Mouse (Mus musculus): Measurements from ENCODE around the gene Gde1. TPM values are rescaled to one million over a fixed set of nuclear protein-coding genes. Genes with fewer than 3 reads are reported as not detected.

Gde1 gene
- total RNA-seq, 2 experiments from 2014 or later = 17.1 to 19.3 TPM

DNA sequence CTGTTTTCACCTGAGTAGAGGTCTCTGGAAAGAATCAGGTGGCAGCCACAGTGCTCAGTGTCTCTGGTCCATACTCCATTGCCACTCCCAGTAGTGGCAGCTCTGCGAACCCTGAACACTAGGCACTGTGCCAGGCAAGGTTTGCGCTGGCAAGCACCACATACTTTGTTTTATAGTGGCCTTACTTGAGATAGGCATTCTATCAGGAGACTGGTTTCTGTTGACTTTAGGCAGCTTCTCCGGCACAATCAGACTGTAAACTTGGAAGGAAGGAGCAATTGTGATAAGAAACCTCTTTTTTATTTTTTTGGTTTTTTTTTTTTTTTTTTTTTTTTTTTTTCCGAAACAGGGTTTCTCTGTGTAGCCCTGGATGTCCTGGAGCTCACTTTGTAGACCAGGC is 2.4 kb upstream of the Gde1 start:
- no peak for ATAC-seq (replicated peaks; ENCODE audit: low FRiP score, poor library complexity, severe bottlenecking)

GRCm38 (mm10) chr7:118707216-118707615 is 1.6 kb upstream of the Gde1 start:
- no peak for ATAC-seq (replicated peaks; ENCODE audit: low FRiP score, poor library complexity, severe bottlenecking)

GRCm38 (mm10) chr7:118706488-118706887 is 910 bp upstream of the Gde1 start:
- ATAC-seq (replicated peaks; ENCODE audit: low FRiP score, poor library complexity, severe bottlenecking) = no peak

DNA sequence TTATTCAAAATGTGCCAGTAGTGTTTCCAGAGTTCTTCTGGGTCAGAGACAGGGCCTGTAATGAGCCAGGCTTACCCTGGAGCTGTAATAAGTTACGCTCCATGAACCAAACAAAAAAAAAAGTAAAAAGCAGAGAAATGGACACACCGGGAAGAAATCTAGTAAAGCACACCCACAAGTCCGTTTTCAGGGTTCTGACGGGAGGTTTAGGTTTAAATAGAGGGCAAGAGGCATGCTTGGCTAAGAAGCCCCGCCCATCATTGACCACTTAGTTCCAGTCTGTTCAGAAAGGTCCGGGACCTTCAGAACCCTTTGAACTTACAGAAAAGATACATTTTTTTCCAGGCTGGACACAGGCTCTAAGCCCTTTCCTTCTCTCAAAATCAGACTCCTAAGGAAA is 473 bp upstream of the Gde1 start:
- no peak for ATAC-seq (replicated peaks; ENCODE audit: low FRiP score, poor library complexity, severe bottlenecking)

DNA sequence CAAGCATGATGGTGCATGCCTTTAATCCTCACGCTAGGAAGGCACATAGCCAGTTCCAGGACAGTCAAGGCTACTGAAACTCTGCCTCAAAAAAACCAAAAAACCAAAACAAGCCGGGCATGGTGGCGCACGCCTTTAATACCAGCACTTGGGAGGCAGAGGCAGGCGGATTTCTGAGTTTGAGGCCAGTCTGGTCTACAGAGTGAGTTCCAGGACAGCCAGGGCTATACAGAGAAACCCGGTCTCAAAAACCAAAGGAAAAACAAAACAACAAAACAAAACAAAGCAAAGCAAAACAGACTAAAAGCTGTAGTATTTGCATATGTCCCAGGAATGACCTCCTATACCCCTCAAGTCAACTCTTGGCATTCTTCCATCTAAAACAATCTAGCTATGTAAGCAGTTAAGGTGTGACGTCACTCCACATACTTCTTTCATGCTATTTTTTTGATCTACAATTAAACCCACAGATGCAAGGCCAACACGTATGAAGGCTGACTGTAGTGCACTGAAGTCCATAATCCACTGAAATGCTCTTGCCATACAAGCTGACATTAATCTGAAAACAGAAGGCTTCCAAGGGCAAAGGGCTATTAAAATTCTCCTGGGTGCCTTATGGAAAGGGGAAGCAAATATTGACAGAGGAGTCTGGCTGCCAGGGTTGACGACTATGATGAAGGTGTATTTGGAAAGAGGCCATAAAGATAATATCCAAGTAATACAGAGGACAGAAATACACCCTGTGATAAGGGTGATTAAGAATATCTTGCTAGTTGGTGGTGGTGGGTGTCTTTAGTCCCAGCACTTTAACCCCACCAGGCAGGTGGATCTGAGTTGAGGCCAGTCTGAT is 1.4 kb downstream of the Gde1 start:
- ATAC-seq (replicated peaks; ENCODE audit: low FRiP score, poor library complexity, severe bottlenecking) = no peak

DNA sequence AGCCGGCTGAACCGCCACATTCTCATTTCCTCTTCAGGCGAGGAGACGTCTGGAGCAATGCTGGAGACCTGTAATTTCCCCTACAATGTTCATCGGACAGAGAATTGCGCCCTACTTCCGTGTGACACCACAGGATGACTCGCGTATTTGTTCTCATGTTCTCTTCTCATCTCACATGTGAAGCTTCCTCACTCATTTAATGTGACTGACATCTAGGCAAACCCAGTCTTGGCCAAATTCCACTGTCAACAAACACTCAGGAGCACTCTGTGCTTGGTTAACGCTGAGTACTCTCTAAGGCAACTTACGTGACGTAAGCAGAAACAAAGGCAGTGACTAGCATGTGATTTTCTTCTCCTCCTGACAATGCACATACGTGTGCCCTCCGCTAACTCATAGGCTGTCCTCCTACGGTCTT is 2.4 kb downstream of the Gde1 start:
- ATAC-seq (replicated peaks; ENCODE audit: low FRiP score, poor library complexity, severe bottlenecking) = no peak

DNA sequence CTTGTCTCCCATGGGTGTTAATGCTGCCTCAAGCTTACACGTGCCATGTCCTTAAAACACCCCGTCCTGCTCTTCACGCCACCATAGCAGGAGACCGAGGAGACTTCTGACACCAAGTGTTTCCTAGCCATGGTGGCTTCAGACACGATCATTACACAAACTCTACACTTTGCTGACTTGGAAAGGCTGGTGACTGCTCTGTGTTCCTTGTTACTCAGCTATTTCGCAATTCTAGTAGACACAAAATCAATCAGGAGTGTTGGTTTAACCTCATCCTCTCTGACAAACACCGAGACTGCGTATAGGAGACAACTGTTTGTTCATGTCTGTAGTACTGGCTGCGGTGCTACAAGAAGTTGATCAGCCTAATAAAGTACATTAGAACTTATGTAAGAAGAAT is 6.7 kb downstream of the Gde1 start:
- ATAC-seq (replicated peaks; ENCODE audit: low FRiP score, poor library complexity, severe bottlenecking) = no peak

DNA sequence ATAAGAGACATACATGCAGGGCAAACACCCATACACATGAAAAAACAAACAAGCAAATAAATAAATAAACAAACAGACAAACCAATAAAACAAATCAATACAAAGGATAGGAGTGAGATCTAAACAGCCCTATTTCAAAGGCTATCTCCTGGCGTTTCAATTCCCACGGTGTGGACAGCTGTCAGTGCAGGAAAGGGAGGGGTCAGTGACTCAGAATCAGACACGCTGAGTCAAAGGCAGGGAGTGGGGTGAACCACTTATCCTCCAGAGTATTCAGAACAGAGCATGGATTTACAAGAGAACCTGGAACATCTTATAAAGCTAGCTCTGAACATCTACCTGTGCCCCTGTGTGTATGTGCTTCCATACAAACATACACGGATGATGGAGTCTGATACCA is 8.4 kb downstream of the Gde1 start:
- no peak for ATAC-seq (replicated peaks; ENCODE audit: low FRiP score, poor library complexity, severe bottlenecking)

- ATAC-seq (replicated peaks; ENCODE audit: low FRiP score, poor library complexity, severe bottlenecking) = no peak
Measured at GRCm38 (mm10) chr7:118696146-118696545, 9.4 kb downstream of the Gde1 start.

DNA sequence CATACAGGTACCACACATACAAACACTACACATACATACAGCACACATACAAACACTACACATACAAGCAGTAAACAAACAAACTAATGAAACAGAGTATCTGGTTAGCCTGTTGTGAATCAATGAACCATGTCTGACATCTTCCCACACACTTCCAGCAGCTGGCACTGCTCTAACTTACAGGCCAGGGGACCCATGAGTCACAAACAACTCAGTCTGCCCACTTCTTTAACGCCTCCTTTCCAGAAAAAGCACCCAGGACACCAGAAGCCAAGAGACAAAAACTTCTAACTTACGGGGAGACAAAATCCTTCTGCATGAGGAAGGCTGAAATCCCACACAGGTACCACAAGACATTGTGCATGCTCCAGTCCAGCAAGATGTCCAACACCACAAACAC is 14.3 kb downstream of the Gde1 start:
- no peak for ATAC-seq (replicated peaks; ENCODE audit: low FRiP score, poor library complexity, severe bottlenecking)

DNA sequence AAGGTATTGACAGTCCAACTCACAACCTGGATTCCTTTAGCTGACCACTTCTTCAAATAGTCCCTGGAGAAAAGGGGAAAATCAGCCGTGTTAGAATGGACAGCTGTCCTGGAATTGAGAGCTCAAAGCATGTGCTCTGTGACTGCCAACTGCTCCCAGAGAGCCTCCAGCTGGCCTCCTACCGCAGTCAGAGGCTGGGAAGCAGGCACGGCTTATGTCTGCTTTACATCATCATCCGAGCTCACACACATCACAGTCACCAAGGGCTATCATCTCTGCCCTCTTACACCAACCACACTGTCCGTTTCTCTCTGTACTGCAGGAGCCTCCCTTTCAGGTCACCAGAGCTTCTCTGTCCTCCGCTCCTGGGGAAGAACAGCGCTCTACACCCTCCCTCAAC is 16.5 kb downstream of the Gde1 start:
- no peak for ATAC-seq (replicated peaks; ENCODE audit: low FRiP score, poor library complexity, severe bottlenecking)

DNA sequence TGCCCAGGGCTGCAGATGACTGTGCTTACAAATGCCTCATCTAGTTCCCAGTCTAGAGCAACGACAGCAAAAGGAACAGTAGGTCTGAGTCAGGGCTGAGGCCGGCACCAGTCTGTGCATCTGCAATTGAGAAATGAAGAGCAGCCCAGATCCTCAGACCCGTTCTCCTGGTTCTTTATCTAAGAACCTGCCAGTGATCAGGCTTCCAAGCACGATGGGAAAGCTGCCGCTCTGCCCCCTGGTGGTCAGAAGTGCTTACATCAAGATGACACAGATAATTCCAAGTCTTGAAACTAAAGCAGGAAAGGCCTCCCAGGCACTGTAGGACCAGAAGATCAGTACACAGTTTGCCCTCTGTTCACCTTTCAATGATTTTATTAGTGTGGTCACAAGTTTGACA is 17.4 kb downstream of the Gde1 start:
- ATAC-seq (replicated peaks; ENCODE audit: low FRiP score, poor library complexity, severe bottlenecking) = peak; percentile 75

DNA sequence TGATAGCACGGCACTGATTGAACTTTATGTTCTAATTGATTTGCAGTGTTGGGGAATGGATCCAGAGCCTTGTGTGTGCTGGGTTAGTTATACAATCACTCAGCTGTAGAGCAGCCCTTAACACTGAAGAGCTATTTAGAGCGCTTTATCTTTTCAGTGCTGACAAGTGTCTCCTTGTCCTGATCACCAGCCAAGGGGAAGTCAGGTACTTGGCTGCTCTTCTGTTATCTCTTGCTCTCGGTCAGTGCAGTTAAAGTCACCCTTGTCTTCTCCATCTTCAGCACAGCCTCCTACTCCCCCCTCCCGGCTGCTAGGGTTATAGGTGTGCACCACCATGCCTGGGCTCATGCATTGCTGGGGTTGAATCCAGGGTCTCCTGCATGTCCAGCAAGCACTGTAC is 28.8 kb downstream of the Gde1 start:
- ATAC-seq (replicated peaks; ENCODE audit: low FRiP score, poor library complexity, severe bottlenecking) = no peak

DNA sequence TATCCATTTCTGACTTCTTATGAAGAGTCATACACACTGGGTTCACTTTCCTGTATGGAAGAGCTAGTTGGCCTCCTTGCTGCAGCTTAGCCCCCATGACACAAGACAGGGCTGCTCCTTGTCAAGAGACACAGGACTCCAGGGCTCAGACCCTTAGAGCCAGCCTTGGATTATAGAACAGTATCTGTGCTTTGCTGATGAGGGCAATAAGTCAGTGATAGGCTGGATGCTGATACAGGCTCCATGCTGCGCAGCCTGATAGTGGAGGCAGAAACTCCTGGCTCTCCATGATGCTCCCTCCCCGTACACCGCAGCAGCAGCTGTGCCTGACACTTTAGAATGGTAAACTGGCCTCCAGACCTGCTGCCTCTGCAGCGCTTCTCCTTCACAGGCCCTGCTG is 35.4 kb downstream of the Gde1 start:
- ATAC-seq (replicated peaks; ENCODE audit: low FRiP score, poor library complexity, severe bottlenecking) = no peak

DNA sequence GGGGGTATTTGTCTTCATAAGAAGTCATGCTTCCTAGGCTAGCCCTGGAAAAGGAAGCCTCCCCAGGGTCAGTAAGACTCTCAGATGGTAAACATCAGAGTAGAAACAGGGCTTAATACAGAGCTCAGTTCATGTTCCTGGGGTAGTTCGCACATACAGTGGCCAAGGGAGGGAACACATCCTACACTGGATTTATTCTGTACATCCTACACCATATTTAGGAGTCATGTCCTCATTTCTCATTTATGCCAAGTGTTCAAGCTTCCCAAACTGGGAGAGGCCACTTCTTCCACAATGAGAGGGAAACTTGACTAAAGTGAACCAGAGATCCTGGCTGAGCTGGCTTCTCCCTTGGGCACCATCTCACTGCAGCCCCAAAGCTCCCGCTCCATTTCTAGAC is 37.8 kb downstream of the Gde1 start:
- no peak for ATAC-seq (replicated peaks; ENCODE audit: low FRiP score, poor library complexity, severe bottlenecking)

DNA sequence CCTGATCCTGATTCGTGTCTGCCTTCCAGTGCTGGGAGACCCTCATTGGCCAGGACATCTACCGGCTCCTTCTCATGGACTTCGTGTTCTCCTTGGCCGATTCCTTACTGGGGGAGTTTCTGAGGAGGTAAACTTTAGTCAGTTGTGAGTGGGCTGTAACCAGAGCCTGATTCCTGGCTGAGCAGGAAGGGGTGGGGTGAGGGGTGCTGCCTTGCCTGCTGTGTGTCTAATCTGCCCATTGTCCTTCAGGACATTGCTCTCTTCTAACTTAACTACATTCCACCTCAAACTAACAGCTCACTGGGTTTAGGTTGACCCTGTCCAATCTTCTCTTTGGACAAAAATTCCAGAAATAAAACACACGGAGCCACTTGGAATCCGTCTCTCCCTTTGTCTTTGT is 48.8 kb downstream of the Gde1 start:
- no peak for ATAC-seq (replicated peaks; ENCODE audit: low FRiP score, poor library complexity, severe bottlenecking)

DNA sequence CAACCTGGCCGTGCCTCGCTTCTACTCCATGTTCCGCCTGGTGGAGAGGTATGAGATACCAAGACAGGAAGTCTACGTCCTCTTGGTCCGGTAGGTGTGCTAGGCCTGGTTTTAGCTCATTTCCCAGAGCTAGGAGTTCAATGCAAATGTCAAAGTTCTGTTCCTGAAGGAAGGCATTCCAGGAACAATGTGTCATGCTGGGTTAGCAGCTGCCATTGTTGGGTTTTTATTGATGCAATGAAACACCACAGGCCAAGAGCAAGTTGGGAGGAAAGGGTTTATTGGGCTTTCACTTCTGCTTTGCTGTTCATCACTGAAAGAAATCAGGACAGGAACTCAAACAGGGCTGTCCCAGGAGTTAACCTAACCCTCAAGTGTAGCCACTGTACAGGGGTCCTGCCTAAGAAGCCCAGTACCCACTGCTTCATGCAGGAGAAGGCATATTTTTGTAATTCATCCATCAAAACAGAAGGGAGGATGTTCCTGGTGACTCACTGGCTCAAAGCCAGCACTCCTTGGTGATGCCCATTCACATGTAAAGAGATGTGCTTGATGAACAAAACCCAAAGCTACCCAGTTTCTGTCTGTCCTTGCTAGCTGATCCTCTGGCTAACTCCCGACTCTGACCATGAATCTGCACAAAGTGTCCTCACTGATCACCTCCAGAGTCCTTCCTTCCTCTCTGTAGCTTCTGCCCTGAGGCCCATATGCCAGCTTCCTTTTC is 52.8 kb downstream of the Gde1 start:
- ATAC-seq (replicated peaks; ENCODE audit: low FRiP score, poor library complexity, severe bottlenecking) = no peak

DNA sequence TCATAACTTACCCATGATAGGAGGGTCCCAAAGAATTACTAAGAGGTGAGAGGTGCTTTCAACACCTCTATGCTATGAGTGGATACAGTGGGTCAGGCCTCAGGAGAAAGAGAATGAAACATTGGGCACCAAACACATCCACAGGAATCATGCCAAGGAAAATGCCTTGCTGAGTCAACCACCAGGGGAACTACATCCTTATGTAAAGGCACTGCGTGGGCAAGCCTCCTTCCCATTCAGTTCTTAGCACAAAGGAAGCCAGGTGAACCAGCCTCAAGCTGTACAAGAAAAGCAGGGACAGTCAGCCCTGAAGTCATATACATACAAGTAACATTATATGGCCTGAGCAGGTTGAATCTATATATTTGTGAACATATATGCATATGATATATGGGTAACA is 54.7 kb downstream of the Gde1 start:
- ATAC-seq (replicated peaks; ENCODE audit: low FRiP score, poor library complexity, severe bottlenecking) = no peak

GRCm38 (mm10) chr7:118650119-118650518 is 55.5 kb downstream of the Gde1 start:
- no peak for ATAC-seq (replicated peaks; ENCODE audit: low FRiP score, poor library complexity, severe bottlenecking)

- ATAC-seq (replicated peaks; ENCODE audit: low FRiP score, poor library complexity, severe bottlenecking) = no peak
Measured at GRCm38 (mm10) chr7:118649328-118649727, 56.2 kb downstream of the Gde1 start.

GRCm38 (mm10) chr7:118646237-118646636 is 59.3 kb downstream of the Gde1 start:
- no peak for ATAC-seq (replicated peaks; ENCODE audit: low FRiP score, poor library complexity, severe bottlenecking)
